Mouse (Mus musculus) thymus, postnatal 4 days (tissue): ENCODE results near the gene Ripor1.
A peak's percentile ranks its signal among the peaks of the same experiment; 100 is the strongest.

Experiments used
- DNase-seq: peaks from one replicate; pipeline ENCODE4 v3.0.0; 2021

The Ripor1 gene

GRCm38 (mm10) chr8:105634771-105635458 is 29.9 kb downstream of the Ripor1 start:
- DNase-seq: peak; percentile 30

- DNase-seq: no peak
Observed at GRCm38 (mm10) chr8:105635481-105635880, 30.4 kb downstream of the Ripor1 start.

GRCm38 (mm10) chr8:105636018-105636962 is 31.2 kb downstream of the Ripor1 start, which contains the start of gene Ctcf:
Gene Ctcf (plus strand): TSS chr8:105636568.
- DNase-seq: peak; percentile 97

- DNase-seq: peak; percentile 79
Observed at GRCm38 (mm10) chr8:105636963-105637510, 32.0 kb downstream of the Ripor1 start, which contains the start of gene Agrp. Gene Agrp (minus strand): TSS chr8:105637393.

GRCm38 (mm10) chr8:105637601-105638041 is 32.6 kb downstream of the Ripor1 start:
- no peak for DNase-seq

- DNase-seq: peak; percentile 47
Observed at GRCm38 (mm10) chr8:105638510-105638909, 33.5 kb downstream of the Ripor1 start.

GRCm38 (mm10) chr8:105639835-105640234 is 34.8 kb downstream of the Ripor1 start:
- no peak for DNase-seq

GRCm38 (mm10) chr8:105640511-105640910 is 35.5 kb downstream of the Ripor1 start:
- no peak for DNase-seq

- DNase-seq: no peak
Observed at GRCm38 (mm10) chr8:105645205-105645604, 40.1 kb downstream of the Ripor1 start.

- DNase-seq: no peak
Observed at GRCm38 (mm10) chr8:105648929-105649328, 43.9 kb downstream of the Ripor1 start.

- no peak for DNase-seq
Observed at GRCm38 (mm10) chr8:105657641-105658040, 52.6 kb downstream of the Ripor1 start.

GRCm38 (mm10) chr8:105661167-105661566 is 56.1 kb downstream of the Ripor1 start:
- DNase-seq: peak; percentile 35
